Mouse (Mus musculus): ENCODE data around the gene D11Wsu47e. TPM values are rescaled to one million over a fixed set of nuclear protein-coding genes. Genes with fewer than 3 reads are reported as not detected.

Gene D11Wsu47e
- total RNA-seq, 2 experiments from 2014 or later: 6.5 to 7.1 TPM

- DNase-seq: no peak
- intact Hi-C loops (cut with DNase I): no loop called here
Observed at GRCm38 (mm10) chr11:113661835-113662351, 22.3 kb upstream of the D11Wsu47e start.

- intact Hi-C loops (cut with DNase I): no loop called here
Observed at GRCm38 (mm10) chr11:113664279-113664678, 19.9 kb upstream of the D11Wsu47e start.

GRCm38 (mm10) chr11:113666205-113666604, 18.0 kb upstream of the D11Wsu47e start:
- intact Hi-C loops (cut with DNase I): no loop called here
- no peak for DNase-seq

More at GRCm38 (mm10) chr11:113664279-113664678, 19.9 kb upstream of the D11Wsu47e start:
- DNase-seq: no peak

- DNase-seq: no peak
- intact Hi-C loops (cut with DNase I): no loop called here
Observed at GRCm38 (mm10) chr11:113666648-113667047, 17.6 kb upstream of the D11Wsu47e start.

- intact Hi-C loops (cut with DNase I): no loop called here
Observed at GRCm38 (mm10) chr11:113667122-113667521, 17.1 kb upstream of the D11Wsu47e start.

GRCm38 (mm10) chr11:113667704-113668103, 16.5 kb upstream of the D11Wsu47e start:
- intact Hi-C loops (cut with DNase I): no loop called here
- no peak for DNase-seq

More at GRCm38 (mm10) chr11:113667122-113667521, 17.1 kb upstream of the D11Wsu47e start:
- no peak for DNase-seq

GRCm38 (mm10) chr11:113668857-113669256, 15.4 kb upstream of the D11Wsu47e start:
- intact Hi-C loops (cut with DNase I): no loop called here
- DNase-seq: no peak

- no peak for DNase-seq
- intact Hi-C loops (cut with DNase I): no loop called here
Observed at GRCm38 (mm10) chr11:113669711-113670110, 14.5 kb upstream of the D11Wsu47e start.

GRCm38 (mm10) chr11:113673614-113674013, 10.6 kb upstream of the D11Wsu47e start:
- intact Hi-C loops (cut with DNase I): no loop called here
- peak in 1 of 2 experiments; percentile 18 for DNase-seq

GRCm38 (mm10) chr11:113674595-113674994, 9.6 kb upstream of the D11Wsu47e start:
- DNase-seq: no peak
- intact Hi-C loops (cut with DNase I): no loop called here

- intact Hi-C loops (cut with DNase I): no loop called here
- no peak for DNase-seq
Observed at GRCm38 (mm10) chr11:113676847-113677246, 7.4 kb upstream of the D11Wsu47e start.

- intact Hi-C loops (cut with DNase I): no loop called here
- no peak for DNase-seq
Observed at GRCm38 (mm10) chr11:113677378-113677777, 6.8 kb upstream of the D11Wsu47e start.

GRCm38 (mm10) chr11:113678373-113678772, 5.8 kb upstream of the D11Wsu47e start:
- intact Hi-C loops (cut with DNase I): no loop called here

GRCm38 (mm10) chr11:113680954-113681353, 3.3 kb upstream of the D11Wsu47e start:
- intact Hi-C loops (cut with DNase I): no loop called here
- no peak for DNase-seq

More at GRCm38 (mm10) chr11:113678373-113678772, 5.8 kb upstream of the D11Wsu47e start:
- DNase-seq: no peak

- DNase-seq: no peak
- intact Hi-C loops (cut with DNase I): loop anchor here (2.0 kb wide), 1 partner anchor 31 kb away; the partner anchor contains the start of gene Slc39a11
Observed at GRCm38 (mm10) chr11:113681979-113682378, 2.2 kb upstream of the D11Wsu47e start.

- DNase-seq: peak; percentile 53 to 59
- intact Hi-C loops (cut with DNase I): loop anchor here (2.0 kb wide), 1 partner anchor 32 kb away; the partner anchor contains the start of gene Slc39a11
Observed at GRCm38 (mm10) chr11:113682897-113683626, 1.1 kb upstream of the D11Wsu47e start.

GRCm38 (mm10) chr11:113683627-113683956, 620 bp upstream of the D11Wsu47e start:
- intact Hi-C loops (cut with DNase I): loop anchor here (2.0 kb wide), 1 partner anchor 33 kb away; the partner anchor contains the start of gene Slc39a11
- DNase-seq: no peak

GRCm38 (mm10) chr11:113684707-113685426, 655 bp downstream of the D11Wsu47e start:
- intact Hi-C loops (cut with DNase I): no loop called here
- no peak for DNase-seq

- DNase-seq: no peak
- intact Hi-C loops (cut with DNase I): no loop called here
Observed at GRCm38 (mm10) chr11:113687031-113687430, 2.8 kb downstream of the D11Wsu47e start.

GRCm38 (mm10) chr11:113690506-113690905, 6.3 kb downstream of the D11Wsu47e start:
- intact Hi-C loops (cut with DNase I): no loop called here
- DNase-seq: no peak

- intact Hi-C loops (cut with DNase I): no loop called here
- DNase-seq: no peak
Observed at GRCm38 (mm10) chr11:113691318-113691717, 7.1 kb downstream of the D11Wsu47e start.
